Mouse (Mus musculus): ENCODE data around the gene Plcz1. TPM values are rescaled to one million over a fixed set of nuclear protein-coding genes. Genes with fewer than 3 reads are reported as not detected.

The Plcz1 gene
- polyA plus RNA-seq, 1 experiment, result not detected

DNA sequence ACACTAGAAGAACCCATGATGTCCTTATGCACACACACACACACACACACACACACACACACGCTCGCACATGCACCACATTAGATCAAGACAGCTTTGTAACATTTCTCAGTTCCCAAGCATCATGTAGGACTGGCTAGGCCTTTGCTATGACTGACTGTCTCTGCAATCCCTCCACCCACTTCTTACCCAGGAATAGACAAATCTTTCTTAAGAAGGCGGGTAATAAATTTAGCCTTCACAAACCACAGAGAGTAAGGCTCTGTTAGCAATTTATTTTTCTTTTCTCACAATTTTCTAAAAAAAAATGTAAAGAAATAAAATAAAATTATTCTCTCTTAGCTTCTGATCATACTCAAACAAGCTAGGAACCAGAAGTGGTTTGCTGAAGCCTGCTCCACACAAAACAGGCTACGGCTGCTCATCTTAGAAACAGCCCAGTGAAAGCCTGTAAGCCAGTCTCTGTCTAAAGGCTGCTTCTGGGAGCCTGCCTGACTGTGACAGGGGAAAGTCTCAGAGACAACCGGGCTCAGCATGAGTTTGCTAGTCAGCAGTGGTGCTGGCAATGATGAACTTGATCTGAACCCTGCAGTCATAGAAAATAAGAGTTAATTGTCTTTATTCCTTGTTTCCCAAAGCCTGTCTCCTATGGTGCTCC, 13.1 kb upstream of the Plcz1 start:
- H3K4me3 ChIP-seq (ENCODE audit: insufficient read depth, poor library complexity, severe bottlenecking), result no peak overlapping the region
- H3K79me2 ChIP-seq (ENCODE audit: control insufficient read depth, insufficient read depth), result no peaks in the 10 kb centered on the region
- no peaks in the 10 kb centered on the region for H3K79me3 ChIP-seq (ENCODE audit: low read depth)
- H3ac ChIP-seq (ENCODE audit: control insufficient read depth, insufficient read length, low read depth), result no peak overlapping the region
- no peaks in the 10 kb centered on the region for H3K27me3 ChIP-seq (ENCODE audit: control insufficient read depth, insufficient read depth, insufficient read length)
- no peak for TF ChIP-seq MYOD1 (IDR thresholded peaks at IDR 0.05; ENCODE audit: control insufficient read depth, insufficient read length, low read depth)
- no peak for TF ChIP-seq USF1 (IDR thresholded peaks at IDR 0.05; ENCODE audit: low read depth)
- no peak for TF ChIP-seq FOSL1 (IDR thresholded peaks at IDR 0.05; ENCODE audit: insufficient read depth, low read length, poor library complexity, severe bottlenecking)
- TF ChIP-seq MAX (IDR thresholded peaks at IDR 0.05), result no peak
- no peak for TF ChIP-seq CEBPB (IDR thresholded peaks at IDR 0.05; ENCODE audit: low read depth)
- no peak for TF ChIP-seq MYOG (IDR thresholded peaks at IDR 0.05; ENCODE audit: control insufficient read depth, extremely low read depth, insufficient read length)
- TF ChIP-seq CTCF (IDR thresholded peaks at IDR 0.05; ENCODE audit: control insufficient read depth, insufficient read depth, insufficient read length), result no peak
- no peaks in the 10 kb centered on the region for H3K36me3 ChIP-seq (ENCODE audit: control insufficient read depth, insufficient read depth)

DNA sequence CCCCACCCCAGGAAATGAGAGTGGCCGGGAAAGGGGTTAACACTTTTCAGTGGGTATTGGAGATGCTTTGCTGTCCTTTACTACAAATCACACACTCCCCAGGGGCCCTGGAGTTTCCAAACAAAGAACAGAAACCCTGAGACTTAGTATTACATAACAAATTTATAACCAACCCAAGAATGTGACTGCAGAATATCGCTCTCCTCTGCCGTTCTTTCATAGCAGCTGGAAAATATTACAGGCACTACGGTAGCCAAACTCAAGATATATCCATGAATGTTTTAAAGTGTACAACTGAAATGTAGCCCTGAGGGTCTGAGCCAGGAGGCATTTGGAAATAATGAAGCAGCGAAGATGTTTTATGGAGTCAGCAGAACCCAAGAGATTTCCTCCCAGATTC, 10.2 kb upstream of the Plcz1 start:
- H3K79me2 ChIP-seq (ENCODE audit: control insufficient read depth, insufficient read depth), result no peaks in the 10 kb centered on the region
- no peaks in the 10 kb centered on the region for H3K79me3 ChIP-seq (ENCODE audit: low read depth)
- no peak overlapping the region for H3K4me3 ChIP-seq (ENCODE audit: insufficient read depth, poor library complexity, severe bottlenecking)
- H3K36me3 ChIP-seq (ENCODE audit: control insufficient read depth, insufficient read depth), result no peaks in the 10 kb centered on the region
- no peaks in the 10 kb centered on the region for H3K27me3 ChIP-seq (ENCODE audit: control insufficient read depth, insufficient read depth, insufficient read length)
- no peak overlapping the region for H3ac ChIP-seq (ENCODE audit: control insufficient read depth, insufficient read length, low read depth)
- TF ChIP-seq MAX (IDR thresholded peaks at IDR 0.05) (no peak), CTCF (IDR thresholded peaks at IDR 0.05; ENCODE audit: control insufficient read depth, insufficient read depth, insufficient read length) (no peak), USF1 (IDR thresholded peaks at IDR 0.05; ENCODE audit: low read depth) (no peak), MYOD1 (IDR thresholded peaks at IDR 0.05; ENCODE audit: control insufficient read depth, insufficient read length, low read depth) (no peak), CEBPB (IDR thresholded peaks at IDR 0.05; ENCODE audit: low read depth) (no peak), MYOG (IDR thresholded peaks at IDR 0.05; ENCODE audit: control insufficient read depth, extremely low read depth, insufficient read length) (no peak), FOSL1 (IDR thresholded peaks at IDR 0.05; ENCODE audit: insufficient read depth, low read length, poor library complexity, severe bottlenecking) (no peak)

DNA sequence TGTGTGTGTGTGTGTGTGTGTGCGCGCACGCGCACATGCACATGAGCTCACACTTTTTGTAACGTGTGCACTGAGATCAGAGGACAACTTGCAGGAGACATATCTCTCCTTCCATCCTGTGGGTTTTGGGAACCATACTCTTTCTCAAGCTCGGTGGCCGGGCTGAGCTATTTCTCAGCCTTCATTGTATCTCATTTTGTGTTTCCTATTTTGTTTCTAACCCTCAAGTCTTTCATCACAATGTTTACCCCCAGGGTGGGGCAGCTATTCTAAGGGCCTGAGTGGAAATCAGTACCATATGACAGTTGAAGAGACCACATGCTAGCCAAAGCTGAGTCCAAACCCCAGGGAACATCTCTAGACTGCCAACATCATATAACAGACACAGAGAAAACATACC, 305 bp downstream of the Plcz1 start, which contains the start of gene Capza3:
TSS of gene Capza3 (plus strand) at position 301 of the 400 bp plus-strand sequence.
- H3K4me3 ChIP-seq (ENCODE audit: insufficient read depth, poor library complexity, severe bottlenecking), result no peak within 1 kb of the TSS
- H3K27me3 ChIP-seq (ENCODE audit: control insufficient read depth, insufficient read depth, insufficient read length), result no peaks in the 10 kb centered on the region
- no peaks in the 10 kb centered on the region for H3K79me2 ChIP-seq (ENCODE audit: control insufficient read depth, insufficient read depth)
- no peak within 1 kb of the TSS for H3ac ChIP-seq (ENCODE audit: control insufficient read depth, insufficient read length, low read depth)
- H3K36me3 ChIP-seq (ENCODE audit: control insufficient read depth, insufficient read depth), result no peaks in the 10 kb centered on the region
- no peaks in the 10 kb centered on the region for H3K79me3 ChIP-seq (ENCODE audit: low read depth)
- no peak for TF ChIP-seq CEBPB (IDR thresholded peaks at IDR 0.05; ENCODE audit: low read depth)
- no peak for TF ChIP-seq MYOG (IDR thresholded peaks at IDR 0.05; ENCODE audit: control insufficient read depth, extremely low read depth, insufficient read length)
- TF ChIP-seq MYOD1 (IDR thresholded peaks at IDR 0.05; ENCODE audit: control insufficient read depth, insufficient read length, low read depth), result no peak
- no peak for TF ChIP-seq MAX (IDR thresholded peaks at IDR 0.05)
- no peak for TF ChIP-seq USF1 (IDR thresholded peaks at IDR 0.05; ENCODE audit: low read depth)
- TF ChIP-seq FOSL1 (IDR thresholded peaks at IDR 0.05; ENCODE audit: insufficient read depth, low read length, poor library complexity, severe bottlenecking), result no peak
- TF ChIP-seq CTCF (IDR thresholded peaks at IDR 0.05; ENCODE audit: control insufficient read depth, insufficient read depth, insufficient read length), result no peak

- no peak for TF ChIP-seq USF1 (IDR thresholded peaks at IDR 0.05; ENCODE audit: low read depth)
- no peak for TF ChIP-seq MYOD1 (IDR thresholded peaks at IDR 0.05; ENCODE audit: control insufficient read depth, insufficient read length, low read depth)
- TF ChIP-seq MAX (IDR thresholded peaks at IDR 0.05), result no peak
- Histone ChIP-seq H3ac (ENCODE audit: control insufficient read depth, insufficient read length, low read depth) (no peak overlapping the region), H3K4me3 (ENCODE audit: insufficient read depth, poor library complexity, severe bottlenecking) (no peak overlapping the region), H3K79me3 (ENCODE audit: low read depth) (no peaks in the 10 kb centered on the region), H3K27me3 (ENCODE audit: control insufficient read depth, insufficient read depth, insufficient read length) (no peaks in the 10 kb centered on the region), H3K79me2 (ENCODE audit: control insufficient read depth, insufficient read depth) (no peaks in the 10 kb centered on the region), H3K36me3 (ENCODE audit: control insufficient read depth, insufficient read depth) (no peaks in the 10 kb centered on the region)
Observed at GRCm38 (mm10) chr6:140024404-140024803, 16.9 kb downstream of the Plcz1 start.

- Histone ChIP-seq H3K79me3 (ENCODE audit: low read depth) (no peaks in the 10 kb centered on the region), H3K27me3 (ENCODE audit: control insufficient read depth, insufficient read depth, insufficient read length) (no peaks in the 10 kb centered on the region), H3ac (ENCODE audit: control insufficient read depth, insufficient read length, low read depth) (no peak overlapping the region), H3K79me2 (ENCODE audit: control insufficient read depth, insufficient read depth) (no peaks in the 10 kb centered on the region), H3K36me3 (ENCODE audit: control insufficient read depth, insufficient read depth) (no peaks in the 10 kb centered on the region), H3K4me3 (ENCODE audit: insufficient read depth, poor library complexity, severe bottlenecking) (no peak overlapping the region)
- no peak for TF ChIP-seq MAX (IDR thresholded peaks at IDR 0.05)
- TF ChIP-seq MYOD1 (IDR thresholded peaks at IDR 0.05; ENCODE audit: control insufficient read depth, insufficient read length, low read depth), result no peak
- no peak for TF ChIP-seq USF1 (IDR thresholded peaks at IDR 0.05; ENCODE audit: low read depth)
- no peak for TF ChIP-seq FOSL1 (IDR thresholded peaks at IDR 0.05; ENCODE audit: insufficient read depth, low read length, poor library complexity, severe bottlenecking)
- TF ChIP-seq CEBPB (IDR thresholded peaks at IDR 0.05; ENCODE audit: low read depth), result no peak
- TF ChIP-seq CTCF (IDR thresholded peaks at IDR 0.05; ENCODE audit: control insufficient read depth, insufficient read depth, insufficient read length), result no peak
- no peak for TF ChIP-seq MYOG (IDR thresholded peaks at IDR 0.05; ENCODE audit: control insufficient read depth, extremely low read depth, insufficient read length)
Observed at GRCm38 (mm10) chr6:140005181-140005580, 36.1 kb downstream of the Plcz1 start.

GRCm38 (mm10) chr6:139989597-139989996, 51.7 kb downstream of the Plcz1 start:
- H3K4me3 ChIP-seq (ENCODE audit: insufficient read depth, poor library complexity, severe bottlenecking), result no peak overlapping the region
- TF ChIP-seq MYOG (IDR thresholded peaks at IDR 0.05; ENCODE audit: control insufficient read depth, extremely low read depth, insufficient read length) (no peak), CTCF (IDR thresholded peaks at IDR 0.05; ENCODE audit: control insufficient read depth, insufficient read depth, insufficient read length) (no peak), USF1 (IDR thresholded peaks at IDR 0.05; ENCODE audit: low read depth) (no peak), CEBPB (IDR thresholded peaks at IDR 0.05; ENCODE audit: low read depth) (no peak), FOSL1 (IDR thresholded peaks at IDR 0.05; ENCODE audit: insufficient read depth, low read length, poor library complexity, severe bottlenecking) (no peak), MYOD1 (IDR thresholded peaks at IDR 0.05; ENCODE audit: control insufficient read depth, insufficient read length, low read depth) (no peak), MAX (IDR thresholded peaks at IDR 0.05) (no peak)
- no peak overlapping the region for H3ac ChIP-seq (ENCODE audit: control insufficient read depth, insufficient read length, low read depth)
- no peaks in the 10 kb centered on the region for H3K27me3 ChIP-seq (ENCODE audit: control insufficient read depth, insufficient read depth, insufficient read length)
- H3K79me3 ChIP-seq (ENCODE audit: low read depth), result no peaks in the 10 kb centered on the region
- H3K79me2 ChIP-seq (ENCODE audit: control insufficient read depth, insufficient read depth), result no peaks in the 10 kb centered on the region
- H3K36me3 ChIP-seq (ENCODE audit: control insufficient read depth, insufficient read depth), result no peaks in the 10 kb centered on the region

Data from C2C12 (cell line).